Mouse (Mus musculus) midbrain, embryonic 16.5 days (tissue): ENCODE measurements around the gene Klrb1. TPM values are rescaled to one million over a fixed set of nuclear protein-coding genes. Genes with fewer than 3 reads are reported as not detected.
"Not testable (repeated sequence)": the region's sequence is repeated elsewhere in the genome, so short reads cannot be mapped to it uniquely, and the experiment has no call there.

ENCODE experiments used
- ATAC-seq: fragments of 200-750 bp; cut with Nextera tagmentation; 2 replicates; pipeline ENCODE4 v1.8.0; 2017; ENCODE audit warnings: moderate TSS enrichment
- H3K27ac ChIP-seq: fragments of 300-500 bp; sonication (generic); 2 replicates; pipeline ENCODE4 v1.5.1; 2014; ENCODE audit warnings: mild to moderate bottlenecking, low read length, mixed read lengths
- H3K27me3 ChIP-seq: fragments of 300-500 bp; sonication (generic); 2 replicates; pipeline ENCODE4 v1.6.1; 2014; ENCODE audit warnings: low read depth, low read length, mixed read lengths; ENCODE audit not compliant: control insufficient read depth, insufficient read depth
- H3K36me3 ChIP-seq: fragments of 300-500 bp; sonication (generic); 2 replicates; pipeline ENCODE4 v1.6.1; 2014; ENCODE audit warnings: mild to moderate bottlenecking, low read length, moderate library complexity, mixed read lengths; ENCODE audit not compliant: control insufficient read depth, insufficient read depth
- H3K4me1 ChIP-seq: fragments of 300-500 bp; sonication (generic); 2 replicates; pipeline ENCODE4 v1.6.1; 2014; ENCODE audit warnings: mild to moderate bottlenecking, low read length, mixed read lengths; ENCODE audit not compliant: control insufficient read depth, insufficient read depth
- H3K4me2 ChIP-seq: fragments of 300-500 bp; sonication (generic); 2 replicates; pipeline ENCODE4 v1.6.1; 2014; ENCODE audit warnings: mild to moderate bottlenecking, low read length, mixed read lengths
- H3K4me3 ChIP-seq: fragments of 300-500 bp; sonication (generic); 2 replicates; pipeline ENCODE4 v1.5.1; 2014; ENCODE audit warnings: low read depth, mild to moderate bottlenecking, low read length, moderate library complexity, mixed read lengths
- H3K9ac ChIP-seq: fragments of 300-500 bp; sonication (generic); 2 replicates; pipeline ENCODE4 v1.6.1; 2014; ENCODE audit warnings: low read depth, low read length, mixed read lengths
- H3K9me3 ChIP-seq: fragments of 300-500 bp; sonication (generic); replicated peaks from 2 replicates; pipeline ENCODE4 v1.6.1; 2014; ENCODE audit warnings: mild to moderate bottlenecking, low read length, mixed read lengths; ENCODE audit not compliant: control insufficient read depth, poor library complexity, severe bottlenecking
- WGBS: fragments of 180-500 bp; shearing (Covaris S2); extraction: QIAGEN DNeasy Blood & Tissue Kit; methylation state at CpG from one replicate; pipeline ENCODE4 v1.1.7; 2014; 5-methylcytosine and 5-hydroxymethylcytosine counted together
- polyA plus RNA-seq: library from polyadenylated mRNA; unstranded; fragments of >200 nt; fragmentation: Nextera tagmentation; extraction: Ambion mirVana; gene quantifications from 2 replicates; pipeline ENCODE4 v1.2.1, GENCODE M21; 2015

Gene Klrb1
- polyA plus RNA-seq, 1 experiment from 2014 or later: 0.90 TPM

- not testable (repeated sequence) for H3K4me3 ChIP-seq
- 79% methylated on average over 6 of the region's 6 CpGs for WGBS
These were observed 24.1 kb upstream of the Klrb1 start for GRCm38 (mm10) chr6:128747006-128747405.

GRCm38 (mm10) chr6:128737445-128737844 lies 14.6 kb upstream of the Klrb1 start:
- no peak for ATAC-seq
- 83% methylated on average over 7 of the region's 7 CpGs for WGBS
- Histone ChIP-seq H3K36me3 (no peaks in the 10 kb centered on the region), H3K4me1 (no peaks in the 10 kb centered on the region), H3K4me2 (no peak overlapping the region), H3K4me3 (no peak overlapping the region), H3K9ac (no peak overlapping the region), H3K27ac (no peak overlapping the region), H3K9me3 (no peaks in the 10 kb centered on the region), H3K27me3 (no peaks in the 10 kb centered on the region)

More at GRCm38 (mm10) chr6:128747006-128747405, 24.1 kb upstream of the Klrb1 start:
- ATAC-seq, H3K9ac ChIP-seq, H3K9me3 ChIP-seq, H3K27me3 ChIP-seq, H3K4me2 ChIP-seq, H3K4me1 ChIP-seq, H3K36me3 ChIP-seq, H3K27ac ChIP-seq: not testable (repeated sequence)

GRCm38 (mm10) chr6:128736100-128736499 lies 13.2 kb upstream of the Klrb1 start:
- Histone ChIP-seq H3K4me2 (no peak overlapping the region), H3K36me3 (no peaks in the 10 kb centered on the region), H3K27me3 (no peaks in the 10 kb centered on the region), H3K9me3 (no peaks in the 10 kb centered on the region), H3K27ac (no peak overlapping the region), H3K4me1 (no peaks in the 10 kb centered on the region), H3K9ac (no peak overlapping the region), H3K4me3 (no peak overlapping the region)
- no peak for ATAC-seq

GRCm38 (mm10) chr6:128734896-128735295 lies 12.0 kb upstream of the Klrb1 start:
- no peak overlapping the region for H3K4me3 ChIP-seq
- no peaks in the 10 kb centered on the region for H3K9me3 ChIP-seq
- ATAC-seq: no peak
- no peak overlapping the region for H3K9ac ChIP-seq
- H3K27ac ChIP-seq: no peak overlapping the region
- H3K27me3 ChIP-seq: no peaks in the 10 kb centered on the region
- H3K36me3 ChIP-seq: no peaks in the 10 kb centered on the region
- H3K4me1 ChIP-seq: no peaks in the 10 kb centered on the region
- no peak overlapping the region for H3K4me2 ChIP-seq

GRCm38 (mm10) chr6:128733908-128734679 lies 11.2 kb upstream of the Klrb1 start:
- H3K4me2 ChIP-seq: no peak overlapping the region
- H3K4me3 ChIP-seq: no peak overlapping the region
- H3K36me3 ChIP-seq: no peaks in the 10 kb centered on the region
- ATAC-seq: no peak
- H3K4me1 ChIP-seq: no peaks in the 10 kb centered on the region
- H3K9ac ChIP-seq: no peak overlapping the region
- 70% methylated on average over 5 of the region's 5 CpGs for WGBS
- H3K9me3 ChIP-seq: no peaks in the 10 kb centered on the region
- no peaks in the 10 kb centered on the region for H3K27me3 ChIP-seq
- no peak overlapping the region for H3K27ac ChIP-seq

- Histone ChIP-seq H3K9me3 (no peaks in the 10 kb centered on the region), H3K4me2 (no peak overlapping the region), H3K36me3 (no peaks in the 10 kb centered on the region), H3K27ac (no peak overlapping the region), H3K9ac (no peak overlapping the region), H3K4me3 (no peak overlapping the region), H3K27me3 (no peaks in the 10 kb centered on the region), H3K4me1 (no peaks in the 10 kb centered on the region)
- WGBS: 86% methylated on average over 3 of the region's 3 CpGs
- ATAC-seq: no peak
These were observed 9.2 kb upstream of the Klrb1 start for GRCm38 (mm10) chr6:128732032-128732431.

- Histone ChIP-seq H3K27ac (no peak overlapping the region), H3K4me3 (no peak overlapping the region), H3K36me3 (no peaks in the 10 kb centered on the region), H3K4me2 (no peak overlapping the region), H3K27me3 (no peaks in the 10 kb centered on the region), H3K4me1 (no peaks in the 10 kb centered on the region), H3K9ac (no peak overlapping the region), H3K9me3 (no peaks in the 10 kb centered on the region)
- no peak for ATAC-seq
- 77% methylated on average over 3 of the region's 3 CpGs for WGBS
These were observed 21.2 kb downstream of the Klrb1 start for GRCm38 (mm10) chr6:128701691-128702090.

GRCm38 (mm10) chr6:128679574-128679973 lies 43.3 kb downstream of the Klrb1 start:
- no peak for ATAC-seq
- Histone ChIP-seq H3K4me1 (no peaks in the 10 kb centered on the region), H3K27ac (no peak overlapping the region), H3K27me3 (no peaks in the 10 kb centered on the region), H3K9ac (no peak overlapping the region), H3K9me3 (no peaks in the 10 kb centered on the region), H3K4me2 (no peak overlapping the region), H3K36me3 (no peaks in the 10 kb centered on the region), H3K4me3 (no peak overlapping the region)

GRCm38 (mm10) chr6:128669936-128670335 lies 52.9 kb downstream of the Klrb1 start:
- 64% methylated on average over 4 of the region's 4 CpGs for WGBS
- Histone ChIP-seq H3K9me3 (no peaks in the 10 kb centered on the region), H3K36me3 (no peaks in the 10 kb centered on the region), H3K4me3 (no peak overlapping the region), H3K27ac (no peak overlapping the region), H3K4me1 (no peaks in the 10 kb centered on the region), H3K27me3 (no peaks in the 10 kb centered on the region), H3K4me2 (no peak overlapping the region), H3K9ac (no peak overlapping the region)
- ATAC-seq: no peak
